Mouse (Mus musculus): ENCODE measurements at regions not wholly inside any gene's neighbourhood (a gene's known extent, or its start where the extent isn't known, plus 50 kb on each side); places are given as distances from the start of the nearest gene placed in this dataset.

DNA sequence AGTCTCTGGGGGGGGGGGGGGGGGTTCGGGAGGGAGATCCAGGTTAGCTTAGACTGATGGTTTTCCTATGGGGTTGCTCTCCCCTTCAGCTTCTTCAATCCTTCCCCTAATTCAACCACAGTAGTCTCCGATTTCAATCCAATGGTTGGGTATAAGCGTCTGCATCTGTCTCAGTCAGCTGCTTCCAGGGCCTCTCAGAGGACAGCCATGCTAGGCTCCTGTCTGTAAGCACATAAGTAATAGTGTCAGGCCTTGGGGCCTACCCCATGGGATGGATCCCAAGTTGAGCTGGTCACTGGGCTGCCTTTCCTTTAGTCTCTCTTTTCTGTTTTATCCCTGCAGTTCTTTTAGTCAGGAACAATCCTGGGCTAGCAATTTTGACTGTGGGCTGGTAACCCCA, 87.0 kb upstream of the Foxq1 start:
- Histone ChIP-seq H3K27ac (ENCODE audit: insufficient read depth, low read depth, low read length) (no peak overlapping the region), H3K4me1 (ENCODE audit: control insufficient read depth, insufficient read depth, low read length) (no peaks in the 10 kb centered on the region), H3K4me3 (ENCODE audit: insufficient read depth, low read length) (no peak overlapping the region)
- TF ChIP-seq POLR2A (IDR thresholded peaks at IDR 0.05; ENCODE audit: borderline replicate concordance, low read depth, low read length) (no peak), CTCF (IDR thresholded peaks at IDR 0.05; ENCODE audit: low read depth, low read length) (no peak)

- Histone ChIP-seq H3K4me1 (ENCODE audit: control insufficient read depth, insufficient read depth, low read length) (no peaks in the 10 kb centered on the region), H3K4me3 (ENCODE audit: insufficient read depth, low read length) (no peak overlapping the region), H3K27ac (ENCODE audit: insufficient read depth, low read depth, low read length) (no peak overlapping the region)
- TF ChIP-seq POLR2A (IDR thresholded peaks at IDR 0.05; ENCODE audit: borderline replicate concordance, low read depth, low read length) (no peak), CTCF (IDR thresholded peaks at IDR 0.05; ENCODE audit: low read depth, low read length) (no peak)
Observed at GRCm38 (mm10) chr13:31472366-31472765, 83.6 kb upstream of the Foxq1 start.

- Histone ChIP-seq H3K4me1 (ENCODE audit: control insufficient read depth, insufficient read depth, low read length) (no peaks in the 10 kb centered on the region), H3K27ac (ENCODE audit: insufficient read depth, low read depth, low read length) (no peak overlapping the region), H3K4me3 (ENCODE audit: insufficient read depth, low read length) (no peak overlapping the region)
- no peak for TF ChIP-seq POLR2A (IDR thresholded peaks at IDR 0.05; ENCODE audit: borderline replicate concordance, low read depth, low read length)
- no peak for TF ChIP-seq CTCF (IDR thresholded peaks at IDR 0.05; ENCODE audit: low read depth, low read length)
Observed at GRCm38 (mm10) chr13:31472804-31473203, 83.1 kb upstream of the Foxq1 start.

- Histone ChIP-seq H3K27ac (ENCODE audit: insufficient read depth, low read depth, low read length) (no peak overlapping the region), H3K4me1 (ENCODE audit: control insufficient read depth, insufficient read depth, low read length) (no peaks in the 10 kb centered on the region), H3K4me3 (ENCODE audit: insufficient read depth, low read length) (no peak overlapping the region)
- no peak for TF ChIP-seq CTCF (IDR thresholded peaks at IDR 0.05; ENCODE audit: low read depth, low read length)
- TF ChIP-seq POLR2A (IDR thresholded peaks at IDR 0.05; ENCODE audit: borderline replicate concordance, low read depth, low read length): no peak
Observed at GRCm38 (mm10) chr13:31473275-31473674, 82.7 kb upstream of the Foxq1 start.

DNA sequence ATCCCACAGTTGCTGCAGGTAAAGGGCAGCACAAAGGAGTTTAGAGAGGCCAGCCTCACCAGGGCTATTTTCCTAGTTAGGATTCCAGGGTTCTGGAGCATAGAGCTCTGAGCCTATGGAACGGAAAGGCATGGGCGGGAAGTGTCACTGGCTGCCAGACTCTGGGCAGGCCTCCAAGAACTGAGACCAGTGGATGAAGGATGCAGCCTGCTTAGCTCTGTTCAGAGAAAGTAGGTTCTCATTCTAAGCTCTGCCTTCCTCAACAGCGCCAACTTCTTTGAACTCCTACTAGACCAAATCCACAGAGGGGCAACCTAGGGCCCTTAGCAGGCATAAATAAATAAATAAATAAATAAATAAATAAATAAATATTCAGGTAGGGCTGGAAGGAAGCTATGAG, 80.1 kb upstream of the Foxq1 start:
- no peak for TF ChIP-seq CTCF (IDR thresholded peaks at IDR 0.05; ENCODE audit: low read depth, low read length)
- TF ChIP-seq POLR2A (IDR thresholded peaks at IDR 0.05; ENCODE audit: borderline replicate concordance, low read depth, low read length): no peak

DNA sequence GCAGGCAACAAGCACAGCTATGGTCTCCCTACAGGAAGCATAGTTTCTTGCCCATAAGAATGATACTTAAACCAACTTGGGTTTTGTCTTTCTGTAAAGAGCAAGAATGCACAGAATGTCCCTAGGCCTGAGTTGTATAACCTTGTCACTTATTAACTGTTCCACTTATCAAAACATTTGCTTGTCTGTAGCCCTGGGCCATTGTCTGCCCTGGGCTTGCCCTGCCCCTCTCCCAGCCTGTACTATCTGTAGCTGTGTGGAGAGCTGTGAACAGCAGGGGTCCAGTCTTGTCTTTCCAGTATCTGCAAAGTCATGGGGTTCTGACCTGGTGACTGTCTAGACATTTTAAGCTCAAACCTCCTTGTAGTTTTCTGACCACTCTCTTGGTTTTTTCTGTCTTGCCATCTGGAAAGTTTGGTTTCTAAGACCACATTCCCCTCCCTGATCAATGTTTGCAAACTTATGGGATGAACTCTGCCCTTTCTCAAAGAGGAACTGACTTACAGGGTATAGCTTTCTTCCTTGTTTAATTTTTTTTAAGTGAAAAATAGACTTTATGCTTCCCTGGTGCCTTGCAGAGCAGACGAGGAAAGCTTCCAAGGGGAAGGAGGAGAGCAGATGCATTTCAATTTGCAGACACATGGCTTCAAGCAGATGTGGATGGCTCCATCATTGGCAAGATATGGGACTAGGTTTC, 78.6 kb upstream of the Foxq1 start:
- TF ChIP-seq CTCF (IDR thresholded peaks at IDR 0.05; ENCODE audit: low read depth, low read length): no peak
- no peak for TF ChIP-seq POLR2A (IDR thresholded peaks at IDR 0.05; ENCODE audit: borderline replicate concordance, low read depth, low read length)
- no peak overlapping the region for H3K27ac ChIP-seq (ENCODE audit: insufficient read depth, low read depth, low read length)

More for the DNA sequence above, 80.1 kb upstream of the Foxq1 start:
- Histone ChIP-seq H3K4me3 (ENCODE audit: insufficient read depth, low read length) (no peak overlapping the region), H3K27ac (ENCODE audit: insufficient read depth, low read depth, low read length) (no peak overlapping the region), H3K4me1 (ENCODE audit: control insufficient read depth, insufficient read depth, low read length) (no peaks in the 10 kb centered on the region)

GRCm38 (mm10) chr13:31481105-31481844, 74.7 kb upstream of the Foxq1 start:
- no peak for TF ChIP-seq POLR2A (IDR thresholded peaks at IDR 0.05; ENCODE audit: borderline replicate concordance, low read depth, low read length)
- no peak for TF ChIP-seq CTCF (IDR thresholded peaks at IDR 0.05; ENCODE audit: low read depth, low read length)
- Histone ChIP-seq H3K27ac (ENCODE audit: insufficient read depth, low read depth, low read length) (no peak overlapping the region), H3K4me1 (ENCODE audit: control insufficient read depth, insufficient read depth, low read length) (no peaks in the 10 kb centered on the region; the same call in 1 of the 2 replicates), H3K4me3 (ENCODE audit: insufficient read depth, low read length) (no peak overlapping the region)

More for the DNA sequence above, 78.6 kb upstream of the Foxq1 start:
- Histone ChIP-seq H3K4me3 (ENCODE audit: insufficient read depth, low read length) (no peak overlapping the region), H3K4me1 (ENCODE audit: control insufficient read depth, insufficient read depth, low read length) (no peaks in the 10 kb centered on the region; the same call in 1 of the 2 replicates)

DNA sequence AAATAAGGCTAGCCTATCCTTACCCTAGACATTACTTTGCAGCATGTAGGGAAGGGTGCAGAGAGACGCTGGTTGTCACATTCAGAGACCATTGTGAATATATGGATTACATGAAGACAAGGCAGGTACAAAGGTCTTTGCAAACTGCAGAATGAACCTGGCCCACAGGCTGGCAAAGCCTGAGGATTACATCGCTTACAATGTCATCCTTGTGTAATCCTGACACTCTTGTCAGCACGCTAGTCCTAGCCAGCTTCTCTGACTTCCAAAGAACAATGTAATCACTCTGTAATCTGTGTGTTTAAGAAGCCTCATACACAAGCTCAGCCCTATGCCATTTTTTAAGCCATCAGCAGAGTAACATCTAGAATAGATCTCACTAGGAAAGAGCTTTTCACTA, 69.6 kb upstream of the Foxq1 start:
- Histone ChIP-seq H3K27ac (ENCODE audit: insufficient read depth, low read depth, low read length) (no peak overlapping the region), H3K4me3 (ENCODE audit: insufficient read depth, low read length) (no peak overlapping the region), H3K4me1 (ENCODE audit: control insufficient read depth, insufficient read depth, low read length) (no peaks in the 10 kb centered on the region; the same call in 1 of the 2 replicates)
- TF ChIP-seq POLR2A (IDR thresholded peaks at IDR 0.05; ENCODE audit: borderline replicate concordance, low read depth, low read length) (no peak), CTCF (IDR thresholded peaks at IDR 0.05; ENCODE audit: low read depth, low read length) (no peak)

DNA sequence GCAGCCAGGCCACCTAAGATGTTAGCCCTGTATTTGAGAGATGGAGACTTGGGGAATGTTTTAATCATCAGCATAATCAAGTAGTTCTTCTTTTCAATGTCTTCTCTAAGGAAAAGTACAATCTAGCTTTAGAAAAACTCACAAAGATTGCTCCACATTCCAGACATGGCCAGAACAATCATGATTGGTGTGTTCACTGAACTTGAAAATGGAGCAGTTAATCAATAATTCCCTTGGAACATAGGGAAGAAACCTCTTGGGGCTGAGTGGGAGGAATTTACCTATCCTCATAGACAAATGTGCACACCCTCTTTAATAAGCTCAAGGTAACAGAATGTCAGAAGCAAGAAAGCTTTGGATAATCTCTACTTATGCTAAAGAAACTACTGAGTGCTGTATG, 67.7 kb upstream of the Foxq1 start:
- Histone ChIP-seq H3K4me1 (ENCODE audit: control insufficient read depth, insufficient read depth, low read length) (no peaks in the 10 kb centered on the region), H3K4me3 (ENCODE audit: insufficient read depth, low read length) (no peak overlapping the region), H3K27ac (ENCODE audit: insufficient read depth, low read depth, low read length) (no peak overlapping the region)
- TF ChIP-seq CTCF (IDR thresholded peaks at IDR 0.05; ENCODE audit: low read depth, low read length): no peak
- TF ChIP-seq POLR2A (IDR thresholded peaks at IDR 0.05; ENCODE audit: borderline replicate concordance, low read depth, low read length): no peak

GRCm38 (mm10) chr13:31503191-31503590, 52.7 kb upstream of the Foxq1 start:
- Histone ChIP-seq H3K4me3 (ENCODE audit: insufficient read depth, low read length) (no peak overlapping the region), H3K4me1 (ENCODE audit: control insufficient read depth, insufficient read depth, low read length) (peaks cover 4% of the 10 kb centered on the region; the same call in 1 of the 2 replicates), H3K27ac (ENCODE audit: insufficient read depth, low read depth, low read length) (no peak overlapping the region)
- TF ChIP-seq POLR2A (IDR thresholded peaks at IDR 0.05; ENCODE audit: borderline replicate concordance, low read depth, low read length) (no peak), CTCF (IDR thresholded peaks at IDR 0.05; ENCODE audit: low read depth, low read length) (no peak)

All from bone marrow macrophage, adult 2 months (primary cell).